Mouse (Mus musculus) cerebellum, adult 2 months (tissue): ENCODE measurements at regions not wholly inside any gene's neighbourhood (a gene's known extent, or its start where the extent isn't known, plus 50 kb on each side); places are given as distances from the start of the nearest gene placed in this dataset.

Source experiments
- CTCF ChIP-seq: fragments of 200-500 bp; IDR thresholded peaks from 2 replicates; pipeline ENCODE4 v1.5.1; 2011; ENCODE audit warnings: low read depth, mild to moderate bottlenecking, control low read depth, low read length, moderate library complexity, borderline replicate concordance; ENCODE audit not compliant: insufficient read depth
- POLR2A ChIP-seq: fragments of 200-500 bp; IDR thresholded peaks from 2 replicates; pipeline ENCODE4 v1.6.1; 2011; ENCODE audit warnings: low read length, control low read depth, borderline replicate concordance; ENCODE audit not compliant: insufficient read depth

GRCm38 (mm10) chr15:6964635-6965034 lies 89.9 kb upstream of the Osmr start:
- no peak for TF ChIP-seq CTCF
- no peak for TF ChIP-seq POLR2A
